Mouse (Mus musculus): ENCODE results near the gene Gpa33. TPM values are rescaled to one million over a fixed set of nuclear protein-coding genes. Genes with fewer than 3 reads are reported as not detected.

The Gpa33 gene
- polyA plus RNA-seq, 1 experiment, result 0.37 TPM

DNA sequence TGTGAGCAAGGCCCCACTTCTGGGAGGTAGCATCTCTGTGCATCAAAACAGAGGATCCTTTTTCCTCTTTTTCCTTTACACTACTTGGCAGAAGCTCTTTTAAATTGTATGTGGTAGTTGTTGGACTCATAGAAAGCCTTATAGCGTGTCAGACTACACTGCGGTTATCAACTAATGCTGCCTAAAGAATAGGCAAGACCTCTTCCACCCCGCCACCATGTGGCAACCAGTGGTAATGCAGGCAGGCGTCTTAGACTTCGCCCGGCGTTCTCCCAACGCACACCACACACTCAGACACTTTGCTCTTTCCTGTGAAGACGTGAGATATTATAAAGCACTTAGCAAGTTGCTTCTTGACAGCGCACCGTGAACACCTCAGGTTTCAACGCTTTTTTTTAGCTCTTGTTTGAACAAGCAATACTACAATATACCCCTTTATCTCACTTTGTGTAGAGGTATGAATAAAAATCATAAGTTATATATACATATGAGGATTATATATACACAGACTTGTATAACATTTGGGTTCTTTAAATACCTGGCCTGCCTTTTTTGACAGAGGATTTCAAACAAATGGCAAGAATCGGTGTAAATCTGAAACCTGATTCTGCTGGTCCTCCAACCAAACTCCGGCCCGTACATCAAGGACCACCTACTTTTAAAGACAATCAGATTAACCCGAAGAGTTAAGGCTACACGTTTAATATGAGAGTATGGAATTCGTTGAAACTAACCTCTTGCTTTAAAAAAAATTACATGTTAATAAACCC, 23.5 kb downstream of the Gpa33 start:
- Histone ChIP-seq H3K79me3 (ENCODE audit: low read depth) (no peaks in the 10 kb centered on the region), H3K79me2 (ENCODE audit: control insufficient read depth, insufficient read depth) (no peaks in the 10 kb centered on the region), H3K27me3 (ENCODE audit: control insufficient read depth, insufficient read depth, insufficient read length) (peaks cover 9% of the 10 kb centered on the region), H3K36me3 (ENCODE audit: control insufficient read depth, insufficient read depth) (no peaks in the 10 kb centered on the region), H3K4me3 (ENCODE audit: insufficient read depth, poor library complexity, severe bottlenecking) (no peak overlapping the region), H3ac (ENCODE audit: control insufficient read depth, insufficient read length, low read depth) (no peak overlapping the region)
- TF ChIP-seq MAX (IDR thresholded peaks at IDR 0.05) (peak; percentile 50), FOSL1 (IDR thresholded peaks at IDR 0.05; ENCODE audit: insufficient read depth, low read length, poor library complexity, severe bottlenecking) (no peak), CTCF (IDR thresholded peaks at IDR 0.05; ENCODE audit: control insufficient read depth, insufficient read depth, insufficient read length) (peak; percentile 89), CEBPB (IDR thresholded peaks at IDR 0.05; ENCODE audit: low read depth) (no peak)

DNA sequence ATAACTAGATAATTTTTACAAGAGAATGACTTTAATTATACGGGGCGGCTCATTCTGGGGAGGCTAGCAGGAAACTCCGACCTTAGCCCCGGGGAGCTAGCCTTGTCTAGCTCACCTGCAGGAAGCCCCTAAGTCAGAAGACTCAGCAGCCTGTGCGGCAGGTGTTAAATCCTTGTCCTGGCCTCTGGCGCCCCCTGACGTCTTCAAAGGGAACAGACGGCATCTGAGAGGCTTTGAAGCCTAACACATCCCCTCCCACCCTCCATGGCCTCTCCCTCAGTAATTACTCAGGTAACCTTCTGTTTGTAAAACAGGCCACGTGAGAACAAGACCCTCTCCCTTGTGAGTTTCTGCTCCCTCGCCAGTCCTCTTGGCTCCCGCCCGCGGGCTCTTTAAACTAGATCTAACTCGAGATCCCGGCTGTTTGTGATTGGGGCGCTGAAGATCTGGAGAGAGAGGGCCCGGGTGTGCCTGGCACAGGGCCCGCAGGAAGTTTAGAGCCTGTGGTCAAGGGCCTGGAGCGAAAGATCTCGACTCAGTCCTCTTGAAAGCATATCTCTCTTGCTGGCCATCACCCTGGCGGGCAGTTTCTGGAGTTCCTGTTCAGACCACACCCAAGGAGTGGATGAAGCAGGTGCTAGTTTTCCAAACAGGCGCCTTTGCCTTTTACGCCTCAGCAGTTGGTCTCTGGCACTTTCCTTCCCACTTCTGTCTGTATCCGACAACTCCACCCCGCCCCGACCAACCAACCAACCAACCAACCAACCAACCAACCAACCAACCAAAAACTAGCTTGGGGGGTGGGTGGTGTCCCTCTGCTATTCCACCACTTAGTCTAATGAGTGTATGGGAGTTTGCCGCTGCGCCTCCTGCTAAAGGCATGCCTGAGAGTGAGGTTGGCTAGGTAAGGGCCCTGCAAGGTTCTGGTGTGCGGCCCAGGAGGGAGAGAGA, 24.4 kb downstream of the Gpa33 start:
- H3K79me3 ChIP-seq (ENCODE audit: low read depth), result no peaks in the 10 kb centered on the region
- H3K79me2 ChIP-seq (ENCODE audit: control insufficient read depth, insufficient read depth), result no peaks in the 10 kb centered on the region
- no peaks in the 10 kb centered on the region for H3K36me3 ChIP-seq (ENCODE audit: control insufficient read depth, insufficient read depth)
- H3ac ChIP-seq (ENCODE audit: control insufficient read depth, insufficient read length, low read depth), result no peak overlapping the region
- peaks cover 14% of the 10 kb centered on the region for H3K27me3 ChIP-seq (ENCODE audit: control insufficient read depth, insufficient read depth, insufficient read length)
- H3K4me3 ChIP-seq (ENCODE audit: insufficient read depth, poor library complexity, severe bottlenecking), result no peak overlapping the region
- no peak for TF ChIP-seq CEBPB (IDR thresholded peaks at IDR 0.05; ENCODE audit: low read depth)
- TF ChIP-seq MYOG (IDR thresholded peaks at IDR 0.05; ENCODE audit: control insufficient read depth, extremely low read depth, insufficient read length), result no peak
- TF ChIP-seq CTCF (IDR thresholded peaks at IDR 0.05; ENCODE audit: control insufficient read depth, insufficient read depth, insufficient read length), result peak; percentile 78
- TF ChIP-seq MAX (IDR thresholded peaks at IDR 0.05), result no peak
- TF ChIP-seq USF1 (IDR thresholded peaks at IDR 0.05; ENCODE audit: low read depth), result no peak
- no peak for TF ChIP-seq MYOD1 (IDR thresholded peaks at IDR 0.05; ENCODE audit: control insufficient read depth, insufficient read length, low read depth)
- TF ChIP-seq FOSL1 (IDR thresholded peaks at IDR 0.05; ENCODE audit: insufficient read depth, low read length, poor library complexity, severe bottlenecking), result no peak

DNA sequence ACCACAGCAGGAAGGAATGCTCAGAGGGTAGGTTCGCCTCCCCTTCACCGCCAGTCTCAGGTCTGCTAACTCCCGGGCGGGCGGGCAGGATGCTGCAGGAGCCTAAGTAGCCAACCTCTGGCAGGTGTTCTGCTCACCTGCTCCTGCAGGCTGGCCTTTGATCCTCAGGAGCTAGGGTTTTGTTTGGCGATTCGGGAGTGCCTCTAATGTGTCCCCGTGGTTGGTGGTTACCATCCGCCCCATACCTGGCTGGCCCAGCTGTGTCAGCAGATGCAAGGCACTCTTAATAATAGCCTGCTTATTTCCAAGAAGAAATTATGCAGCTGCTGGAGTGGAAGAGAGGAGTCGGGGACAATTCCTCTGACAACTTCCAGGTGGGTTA, 25.1 kb downstream of the Gpa33 start:
- H3K27me3 ChIP-seq (ENCODE audit: control insufficient read depth, insufficient read depth, insufficient read length), result peaks cover 14% of the 10 kb centered on the region
- TF ChIP-seq FOSL1 (IDR thresholded peaks at IDR 0.05; ENCODE audit: insufficient read depth, low read length, poor library complexity, severe bottlenecking) (no peak), MYOD1 (IDR thresholded peaks at IDR 0.05; ENCODE audit: control insufficient read depth, insufficient read length, low read depth) (no peak), MYOG (IDR thresholded peaks at IDR 0.05; ENCODE audit: control insufficient read depth, extremely low read depth, insufficient read length) (no peak), CTCF (IDR thresholded peaks at IDR 0.05; ENCODE audit: control insufficient read depth, insufficient read depth, insufficient read length) (no peak), MAX (IDR thresholded peaks at IDR 0.05) (no peak), CEBPB (IDR thresholded peaks at IDR 0.05; ENCODE audit: low read depth) (no peak), USF1 (IDR thresholded peaks at IDR 0.05; ENCODE audit: low read depth) (no peak)
- H3ac ChIP-seq (ENCODE audit: control insufficient read depth, insufficient read length, low read depth), result no peak overlapping the region
- no peaks in the 10 kb centered on the region for H3K79me3 ChIP-seq (ENCODE audit: low read depth)
- no peak overlapping the region for H3K4me3 ChIP-seq (ENCODE audit: insufficient read depth, poor library complexity, severe bottlenecking)
- no peaks in the 10 kb centered on the region for H3K36me3 ChIP-seq (ENCODE audit: control insufficient read depth, insufficient read depth)
- H3K79me2 ChIP-seq (ENCODE audit: control insufficient read depth, insufficient read depth), result no peaks in the 10 kb centered on the region

DNA sequence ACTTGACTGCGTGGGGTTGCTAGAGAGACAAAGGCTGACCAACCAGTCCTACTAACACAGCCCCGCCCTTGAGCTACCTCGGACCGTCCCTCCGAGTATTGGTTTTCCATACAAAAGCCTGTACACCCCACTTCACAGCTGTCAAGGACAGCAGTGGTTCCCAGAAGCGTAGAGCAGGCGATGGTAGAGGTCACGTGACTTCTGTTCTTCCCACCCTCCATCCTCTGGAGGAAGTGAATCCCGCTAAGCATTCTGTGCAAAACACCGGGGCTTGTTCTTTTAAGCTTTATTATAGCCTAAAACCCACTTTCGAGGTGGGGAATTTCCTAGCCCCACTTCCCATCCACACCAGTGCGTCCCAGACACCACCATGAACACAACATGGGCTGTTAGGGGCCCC, 27.7 kb downstream of the Gpa33 start:
- peaks cover 14% of the 10 kb centered on the region for H3K27me3 ChIP-seq (ENCODE audit: control insufficient read depth, insufficient read depth, insufficient read length)
- H3K79me3 ChIP-seq (ENCODE audit: low read depth), result no peaks in the 10 kb centered on the region
- H3K36me3 ChIP-seq (ENCODE audit: control insufficient read depth, insufficient read depth), result no peaks in the 10 kb centered on the region
- H3K4me3 ChIP-seq (ENCODE audit: insufficient read depth, poor library complexity, severe bottlenecking), result no peak overlapping the region
- no peaks in the 10 kb centered on the region for H3K79me2 ChIP-seq (ENCODE audit: control insufficient read depth, insufficient read depth)
- no peak overlapping the region for H3ac ChIP-seq (ENCODE audit: control insufficient read depth, insufficient read length, low read depth)
- TF ChIP-seq USF1 (IDR thresholded peaks at IDR 0.05; ENCODE audit: low read depth), result peak; percentile 44
- TF ChIP-seq MAX (IDR thresholded peaks at IDR 0.05), result no peak

DNA sequence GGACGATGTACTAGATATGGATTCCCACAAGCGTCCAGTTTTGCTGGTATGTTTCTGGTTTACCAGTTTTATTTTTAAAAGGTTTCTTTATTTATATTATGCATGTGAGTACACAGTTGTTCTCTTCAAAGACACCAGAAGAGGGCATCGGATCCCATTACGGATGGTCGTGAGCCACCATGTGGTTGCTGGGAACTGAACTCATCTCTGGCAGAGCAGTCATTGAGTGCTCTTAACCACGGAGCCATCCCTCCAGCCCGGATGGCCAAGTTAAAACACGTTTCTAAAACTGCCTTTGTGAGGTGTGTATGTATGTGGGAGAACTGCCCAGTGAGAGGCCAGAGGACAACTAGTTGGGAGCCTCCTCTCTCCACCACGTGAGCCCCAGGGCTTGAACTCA, 28.6 kb downstream of the Gpa33 start:
- Histone ChIP-seq H3ac (ENCODE audit: control insufficient read depth, insufficient read length, low read depth) (no peak overlapping the region), H3K4me3 (ENCODE audit: insufficient read depth, poor library complexity, severe bottlenecking) (no peak overlapping the region), H3K36me3 (ENCODE audit: control insufficient read depth, insufficient read depth) (no peaks in the 10 kb centered on the region), H3K79me3 (ENCODE audit: low read depth) (no peaks in the 10 kb centered on the region), H3K27me3 (ENCODE audit: control insufficient read depth, insufficient read depth, insufficient read length) (peaks cover 14% of the 10 kb centered on the region), H3K79me2 (ENCODE audit: control insufficient read depth, insufficient read depth) (no peaks in the 10 kb centered on the region)
- TF ChIP-seq FOSL1 (IDR thresholded peaks at IDR 0.05; ENCODE audit: insufficient read depth, low read length, poor library complexity, severe bottlenecking) (no peak), CTCF (IDR thresholded peaks at IDR 0.05; ENCODE audit: control insufficient read depth, insufficient read depth, insufficient read length) (no peak), USF1 (IDR thresholded peaks at IDR 0.05; ENCODE audit: low read depth) (no peak), CEBPB (IDR thresholded peaks at IDR 0.05; ENCODE audit: low read depth) (no peak), MAX (IDR thresholded peaks at IDR 0.05) (no peak), MYOD1 (IDR thresholded peaks at IDR 0.05; ENCODE audit: control insufficient read depth, insufficient read length, low read depth) (no peak), MYOG (IDR thresholded peaks at IDR 0.05; ENCODE audit: control insufficient read depth, extremely low read depth, insufficient read length) (no peak)

All from C2C12 (cell line).